Mouse (Mus musculus) brain, embryonic 18.5 days (tissue): ENCODE results near the gene Uox.

Source experiments
- DNase-seq: peaks from one replicate; pipeline ENCODE4 v3.0.0-alpha.2; 2012; ENCODE audit warnings: low read depth, low spot score

The Uox gene

GRCm38 (mm10) chr3:146583478-146583877 lies 13.3 kb downstream of the Uox start:
- DNase-seq = no peak

GRCm38 (mm10) chr3:146583908-146584307 lies 13.7 kb downstream of the Uox start:
- no peak for DNase-seq

GRCm38 (mm10) chr3:146586616-146587015 lies 16.4 kb downstream of the Uox start:
- DNase-seq = no peak

GRCm38 (mm10) chr3:146589523-146589922 lies 19.3 kb downstream of the Uox start:
- no peak for DNase-seq

GRCm38 (mm10) chr3:146591159-146591558 lies 20.9 kb downstream of the Uox start:
- DNase-seq = no peak

- DNase-seq = no peak
These were observed 21.4 kb downstream of the Uox start for GRCm38 (mm10) chr3:146591601-146592000.

GRCm38 (mm10) chr3:146595440-146595839 lies 25.2 kb downstream of the Uox start:
- no peak for DNase-seq

GRCm38 (mm10) chr3:146596387-146596786 lies 26.2 kb downstream of the Uox start:
- no peak for DNase-seq

GRCm38 (mm10) chr3:146596864-146597263 lies 26.6 kb downstream of the Uox start:
- DNase-seq = no peak

- DNase-seq = no peak
These were observed 28.2 kb downstream of the Uox start for GRCm38 (mm10) chr3:146598411-146598810.

GRCm38 (mm10) chr3:146599198-146599900 lies 29.1 kb downstream of the Uox start:
- DNase-seq = no peak

GRCm38 (mm10) chr3:146601205-146601604 lies 31.0 kb downstream of the Uox start:
- no peak for DNase-seq

GRCm38 (mm10) chr3:146602531-146602930 lies 32.3 kb downstream of the Uox start:
- DNase-seq = no peak

GRCm38 (mm10) chr3:146604647-146605046 lies 34.4 kb downstream of the Uox start:
- no peak for DNase-seq

- DNase-seq = peak; percentile 66
These were observed 37.1 kb downstream of the Uox start for GRCm38 (mm10) chr3:146607368-146607767.

GRCm38 (mm10) chr3:146610322-146610721 lies 40.1 kb downstream of the Uox start:
- DNase-seq = no peak

GRCm38 (mm10) chr3:146611261-146611660 lies 41.0 kb downstream of the Uox start:
- DNase-seq = no peak

- no peak for DNase-seq
These were observed 41.6 kb downstream of the Uox start for GRCm38 (mm10) chr3:146611821-146612220.

GRCm38 (mm10) chr3:146615496-146615895 lies 45.3 kb downstream of the Uox start, which contains the start of gene Dnase2b:
Gene Dnase2b, minus strand, starts transcription at chr3:146615596.
- DNase-seq = no peak

GRCm38 (mm10) chr3:146616533-146617283 lies 46.5 kb downstream of the Uox start:
- DNase-seq = no peak

GRCm38 (mm10) chr3:146617946-146618345 lies 47.7 kb downstream of the Uox start:
- no peak for DNase-seq

- DNase-seq = no peak
These were observed 48.1 kb downstream of the Uox start for GRCm38 (mm10) chr3:146618357-146618756.

GRCm38 (mm10) chr3:146620101-146620500 lies 49.9 kb downstream of the Uox start:
- DNase-seq = no peak
